Mouse (Mus musculus) olfactory bulb, adult 2 months (tissue): ENCODE results near the gene Tmem210.

Experiments
- CTCF ChIP-seq: fragments of 200-500 bp; IDR thresholded peaks from 2 replicates; pipeline ENCODE4 v1.5.1; 2012; ENCODE audit warnings: low read depth, mild to moderate bottlenecking, low read length, moderate library complexity; ENCODE audit not compliant: insufficient read depth
- POLR2A ChIP-seq: fragments of 200-500 bp; IDR thresholded peaks from 2 replicates; pipeline ENCODE4 v1.6.1; 2012; ENCODE audit warnings: mild to moderate bottlenecking, low read depth, low read length, moderate library complexity; ENCODE audit not compliant: insufficient read depth

DNA sequence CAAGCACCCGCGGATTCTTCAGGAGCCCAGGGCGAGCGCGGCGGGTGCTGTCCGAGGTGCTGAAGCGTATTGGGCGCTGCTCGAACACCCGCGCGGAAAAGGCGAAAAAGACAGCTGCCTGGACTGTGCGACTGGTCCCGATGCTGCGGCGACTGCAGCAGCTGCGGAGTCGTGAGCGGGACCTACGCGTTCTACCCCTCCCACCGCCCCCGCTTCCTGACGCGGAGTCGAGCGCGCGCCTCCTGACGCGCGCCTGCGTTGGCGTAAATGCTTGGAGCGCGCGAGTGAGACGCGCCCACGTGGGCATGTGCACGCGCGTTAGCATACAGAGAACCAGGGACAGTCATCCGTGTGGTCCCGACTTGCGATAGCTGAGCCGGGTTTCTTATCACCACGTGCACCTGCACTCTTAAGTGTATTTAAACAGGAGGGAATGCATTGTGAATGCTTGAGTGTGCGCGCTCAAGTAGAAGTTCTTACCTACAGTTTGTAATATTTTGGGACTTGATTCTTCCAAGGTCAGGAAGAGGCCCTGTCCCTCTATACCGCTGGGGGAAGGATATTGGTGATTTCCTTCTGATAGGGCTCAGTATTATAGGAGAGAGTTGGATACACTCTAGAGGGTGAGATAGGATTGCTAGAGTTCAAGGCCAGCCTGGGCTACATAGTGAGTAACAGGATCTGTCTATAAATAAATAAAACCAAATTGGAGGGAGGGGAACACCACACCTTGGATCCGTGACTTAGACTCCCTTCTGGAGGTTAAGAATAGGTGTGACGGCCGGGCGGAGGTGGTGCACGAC is 31.2 kb downstream of the Tmem210 start, which contains the start of gene Grin1:
- TF ChIP-seq POLR2A (peak; percentile 99), CTCF (no peak)
